In genomic region chr4:22017656-22018379, GRCm38 (mm10) we compare ENCODE assay signal across 8 mouse cellular contexts.
DNase-seq lines count a peak whose midpoint lies in the region; ATAC-seq lines count a peak whose summit lies in the region.

No protein-coding gene starts in this region.

- no peaks in the 10 kb centered on the region for H3K9me3 ChIP-seq in kidney, embryonic 14.5 days (ENCODE audit: control insufficient read depth, low read length)
- H3K9me3 ChIP-seq in limb, embryonic 11.5 days (ENCODE audit: control insufficient read depth, low read length), result no peaks in the 10 kb centered on the region

- H3K4me1 ChIP-seq in kidney, embryonic 14.5 days (ENCODE audit: control insufficient read depth, insufficient read depth, low read length), result no peaks in the 10 kb centered on the region
- no peaks in the 10 kb centered on the region for H3K4me1 ChIP-seq in limb, embryonic 11.5 days (ENCODE audit: control insufficient read depth, insufficient read depth, low read length)

- H3K27ac ChIP-seq in kidney, embryonic 14.5 days (ENCODE audit: low read depth, low read length), result no peak overlapping the region
- H3K27ac ChIP-seq in limb, embryonic 11.5 days (replicated peaks; ENCODE audit: low read depth, low read length), result no peak overlapping the region

- H3K9ac ChIP-seq in kidney, embryonic 14.5 days (ENCODE audit: low read depth, low read length), result no peak overlapping the region
- H3K9ac ChIP-seq in limb, embryonic 11.5 days (ENCODE audit: low read length), result no peak overlapping the region

- H3K4me2 ChIP-seq in kidney, embryonic 14.5 days (replicated peaks; ENCODE audit: low read depth, low read length), result no peak overlapping the region
- H3K4me2 ChIP-seq in limb, embryonic 11.5 days (ENCODE audit: low read depth, severe bottlenecking), result no peak overlapping the region

- H3K36me3 ChIP-seq in kidney, embryonic 14.5 days (ENCODE audit: control insufficient read depth, insufficient read depth, low read length), result no peaks in the 10 kb centered on the region
- H3K36me3 ChIP-seq in limb, embryonic 11.5 days (ENCODE audit: control insufficient read depth, insufficient read depth, low read length), result no peaks in the 10 kb centered on the region

- peak; percentile 69; the same call in 1 of the 2 replicates for ATAC-seq in kidney, embryonic 14.5 days (ENCODE audit: low FRiP score, low TSS enrichment)
- ATAC-seq in limb, embryonic 11.5 days (ENCODE audit: insufficient number of reproducible peaks, low FRiP score, low TSS enrichment, low read depth), result 0 out of 2 replicates have a peak, but pooled peaks have one; percentile 31
- ATAC-seq in megakaryocyte-erythroid progenitor cell, adult 5-6 weeks (replicated peaks; ENCODE audit: low FRiP score, low TSS enrichment, poor library complexity, severe bottlenecking), result no peak

- WGBS in kidney, embryonic 14.5 days, result 18% methylated on average over 9 of the region's 9 CpGs
- 13% methylated on average over 9 of the region's 9 CpGs for WGBS in limb, embryonic 11.5 days

- DNase-seq in urinary bladder, postnatal 25 days (ENCODE audit: low spot score), result peak; percentile 17
- DNase-seq in urinary bladder, adult 2 months (ENCODE audit: low spot score), result no peak
- DNase-seq in cerebellum, adult 8-10 months, result peak; percentile 31
- DNase-seq in frontal cortex, postnatal 10 days (ENCODE audit: low spot score in 2 of 2), result peak; percentile 41 to 60
- DNase-seq in limb, embryonic 11.5 days (ENCODE audit: low spot score), result peak; percentile 56
- peak; percentile 88 for DNase-seq in retina, embryonic 14.5 days (ENCODE audit: low spot score)

- H3K27me3 ChIP-seq in kidney, embryonic 14.5 days (ENCODE audit: control insufficient read depth, insufficient read depth, low read length), result no peaks in the 10 kb centered on the region
- no peaks in the 10 kb centered on the region for H3K27me3 ChIP-seq in limb, embryonic 11.5 days (ENCODE audit: control insufficient read depth, insufficient read depth, low read length)

- H3K4me3 ChIP-seq in kidney, embryonic 14.5 days (ENCODE audit: low read length), result no peak overlapping the region
- H3K4me3 ChIP-seq in limb, embryonic 11.5 days (ENCODE audit: low read depth, low read length), result no peak overlapping the region
